Mouse (Mus musculus) spleen, postnatal 10 days (tissue): ENCODE measurements around the gene Stk32b.

Experiments used
- DNase-seq, 2 experiments: peaks; one replicate each; pipeline ENCODE4 v3.0.0; 2021 to 2022; ENCODE audit warnings: low spot score in 2 of 2

Gene Stk32b

GRCm38 (mm10) chr5:37664962-37665361 is 52.0 kb downstream of the Stk32b start:
- DNase-seq: no peak

GRCm38 (mm10) chr5:37659177-37659576 is 57.8 kb downstream of the Stk32b start:
- DNase-seq: no peak

GRCm38 (mm10) chr5:37657741-37658140 is 59.2 kb downstream of the Stk32b start:
- no peak for DNase-seq

GRCm38 (mm10) chr5:37655208-37655607 is 61.8 kb downstream of the Stk32b start:
- no peak for DNase-seq

GRCm38 (mm10) chr5:37650681-37651211 is 66.2 kb downstream of the Stk32b start:
- no peak for DNase-seq

GRCm38 (mm10) chr5:37650089-37650601 is 66.8 kb downstream of the Stk32b start:
- no peak for DNase-seq

GRCm38 (mm10) chr5:37644082-37644481 is 72.9 kb downstream of the Stk32b start:
- no peak for DNase-seq

GRCm38 (mm10) chr5:37642486-37642885 is 74.5 kb downstream of the Stk32b start:
- DNase-seq: no peak

GRCm38 (mm10) chr5:37634791-37635190 is 82.2 kb downstream of the Stk32b start:
- DNase-seq: no peak

GRCm38 (mm10) chr5:37627437-37628163 is 89.4 kb downstream of the Stk32b start:
- no peak for DNase-seq

- no peak for DNase-seq
These were observed 105.1 kb downstream of the Stk32b start for GRCm38 (mm10) chr5:37611874-37612273.

GRCm38 (mm10) chr5:37599566-37599965 is 117.4 kb downstream of the Stk32b start:
- no peak for DNase-seq

- DNase-seq: no peak
These were observed 118.7 kb downstream of the Stk32b start for GRCm38 (mm10) chr5:37598271-37598670.

- DNase-seq: no peak
These were observed 124.6 kb downstream of the Stk32b start for GRCm38 (mm10) chr5:37592411-37592810.

GRCm38 (mm10) chr5:37587861-37588260 is 129.1 kb downstream of the Stk32b start:
- no peak for DNase-seq

- DNase-seq: no peak
These were observed 130.9 kb downstream of the Stk32b start for GRCm38 (mm10) chr5:37586071-37586470.

- DNase-seq: no peak
These were observed 141.5 kb downstream of the Stk32b start for GRCm38 (mm10) chr5:37575427-37575826.

- DNase-seq: no peak
These were observed 159.6 kb downstream of the Stk32b start for GRCm38 (mm10) chr5:37557274-37557815.

GRCm38 (mm10) chr5:37554231-37554630 is 162.7 kb downstream of the Stk32b start:
- DNase-seq: no peak

GRCm38 (mm10) chr5:37551649-37552048 is 165.3 kb downstream of the Stk32b start:
- no peak for DNase-seq

GRCm38 (mm10) chr5:37535726-37536293 is 181.2 kb downstream of the Stk32b start:
- no peak for DNase-seq

- DNase-seq: no peak
These were observed 181.7 kb downstream of the Stk32b start for GRCm38 (mm10) chr5:37535227-37535626.

GRCm38 (mm10) chr5:37525363-37525762 is 191.6 kb downstream of the Stk32b start:
- DNase-seq: no peak
